ENCODE assay signal across 24 mouse cellular contexts in the genomic region with DNA sequence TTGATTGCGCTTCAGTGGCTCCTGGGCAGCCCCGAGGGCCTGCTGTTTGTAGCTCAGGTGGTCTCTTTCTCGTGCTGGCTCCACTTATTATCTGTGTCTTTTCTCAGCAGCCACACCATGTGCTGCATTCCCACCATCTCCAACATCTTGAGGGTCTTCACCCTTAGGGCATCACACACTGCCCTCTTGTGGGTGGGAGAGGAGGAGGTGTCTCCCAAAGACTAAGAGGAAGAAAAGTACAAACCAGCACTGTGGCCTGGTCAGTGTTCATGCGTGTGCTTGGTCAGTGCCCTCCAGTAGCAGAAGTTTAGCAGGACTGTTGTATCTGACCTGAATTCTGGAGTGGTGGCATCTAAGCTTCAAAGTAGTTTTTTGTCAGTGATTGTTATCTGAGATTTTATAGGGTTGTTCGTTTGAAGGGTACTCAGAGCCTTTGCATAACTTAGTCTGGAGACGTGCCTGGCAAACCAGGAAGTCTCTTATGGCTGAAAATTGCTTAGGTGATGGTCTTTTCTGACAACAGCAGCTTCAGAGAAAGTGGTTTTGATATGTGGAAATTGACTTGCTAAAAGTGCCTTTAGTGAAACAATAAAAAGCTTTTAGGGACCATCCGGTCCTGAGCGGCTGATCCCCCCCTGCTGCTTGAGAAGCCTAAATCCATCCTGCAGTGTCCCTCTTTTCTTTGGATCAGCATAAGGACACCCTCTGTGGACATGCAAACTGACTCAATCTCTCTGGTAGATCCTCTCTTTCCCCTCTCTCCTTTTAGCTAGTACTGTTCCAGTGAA. TPM values are rescaled to one million over a fixed set of nuclear protein-coding genes. Genes with fewer than 3 reads are reported as not detected.
DNase-seq lines count a peak whose midpoint lies in the region; ATAC-seq and TF ChIP-seq lines count a peak whose summit lies in the region.
"Had no signal": no experiment of that assay in that cellular context is flagged by ENCODE, and none has a peak within 500 bp of the region (broad histone marks: within the 10 kb centered on the region; RNA-seq: fewer than 3 reads in every experiment).

No protein-coding gene starts in this region.

- no peaks in the 10 kb centered on the region for H3K9me3 ChIP-seq in lung, postnatal 0 days (ENCODE audit: low read length)
- H3K9me3 ChIP-seq in ES-E14 (ENCODE audit: control insufficient read depth, insufficient read depth, low read depth, low read length) = no peaks in the 10 kb centered on the region
- no peaks in the 10 kb centered on the region for H3K9me3 ChIP-seq in forebrain, embryonic 12.5 days
- H3K9me3 ChIP-seq: embryonic facial prominence, embryonic 12.5 days; forebrain, embryonic 10.5 days; hindbrain, embryonic 13.5 days; limb, embryonic 10.5 days; liver, embryonic 15.5 days; midbrain, embryonic 12.5 days had no signal

- H3K27me3 ChIP-seq in heart, adult 2 months (ENCODE audit: control insufficient read depth, insufficient read depth, low read length) = no peaks in the 10 kb centered on the region
- no peaks in the 10 kb centered on the region for H3K27me3 ChIP-seq in lung, postnatal 0 days (replicated peaks; ENCODE audit: insufficient read depth, low read length)
- H3K27me3 ChIP-seq in forebrain, embryonic 12.5 days = no peaks in the 10 kb centered on the region
- H3K27me3 ChIP-seq: embryonic facial prominence, embryonic 12.5 days; hindbrain, embryonic 13.5 days; liver, embryonic 15.5 days; midbrain, embryonic 12.5 days had no signal

- no peak overlapping the region for H3K4me3 ChIP-seq in heart, adult 2 months
- no peak overlapping the region for H3K4me3 ChIP-seq in lung, postnatal 0 days (ENCODE audit: low read depth, low read length)
- no peak overlapping the region for H3K4me3 ChIP-seq in ES-E14 (ENCODE audit: insufficient read depth in 1 of 2, low read depth in 1 of 2, low read length in 2 of 2, poor library complexity in 1 of 2, severe bottlenecking in 1 of 2)
- H3K4me3 ChIP-seq in forebrain, embryonic 12.5 days (replicated peaks) = no peak overlapping the region
- H3K4me3 ChIP-seq: embryonic facial prominence, embryonic 12.5 days; forebrain, embryonic 10.5 days; hindbrain, embryonic 13.5 days; limb, embryonic 10.5 days; liver, embryonic 15.5 days; midbrain, embryonic 12.5 days had no signal

- WGBS in heart, adult 2 months = 63% methylated on average over 8 of the region's 8 CpGs
- WGBS in lung, postnatal 0 days = 66% methylated on average over 8 of the region's 8 CpGs
- 56% methylated on average over 8 of the region's 8 CpGs for WGBS in forebrain, embryonic 12.5 days

- DNase-seq in heart, adult 2 months = no peak
- no peak for DNase-seq in heart, postnatal 36 days
- DNase-seq in lung, postnatal 0 days (ENCODE audit: low spot score) = no peak
- no peak for DNase-seq in lung, postnatal 10 days
- no peak for DNase-seq in ES-E14 (ENCODE audit: low read depth, low spot score)
- peak; percentile 44 for DNase-seq in retina, embryonic 14.5 days (ENCODE audit: low spot score)
- no peak for DNase-seq in adrenal gland, adult 8-10 months
- DNase-seq: cerebellum, postnatal 25 days; gastrocnemius, postnatal 36 days; kidney, adult 18-20 months; kidney, postnatal 4 days; layer of hippocampus, postnatal 36 days; right cerebral cortex, postnatal 14 days had no signal

- H3K79me2 ChIP-seq in heart, adult 2 months (replicated peaks; ENCODE audit: control insufficient read depth, insufficient read depth, low read length) = no peaks in the 10 kb centered on the region

- no peak for TF ChIP-seq EP300 in heart, adult 2 months (IDR thresholded peaks at IDR 0.05; ENCODE audit: insufficient read depth, low read depth, low read length)
- TF ChIP-seq EP300 in lung, postnatal 0 days (IDR thresholded peaks at IDR 0.05) = no peak

- intact Hi-C loops in heart, adult 2 months (cut with DNase I) = no loop called here
- intact Hi-C loops in heart, postnatal 36 days (cut with DNase I) = loop anchor here (10.0 kb wide), 3 partner anchors 252 to 632 kb away; partner anchors contain the start of genes Zfp551, Zfp606 and Zscan18

- H3K27ac ChIP-seq in heart, adult 2 months = no peak overlapping the region
- H3K27ac ChIP-seq in lung, postnatal 0 days (ENCODE audit: low read length) = no peak overlapping the region
- peak overlapping the region; percentile 29; the same call in 1 of the 2 replicates for H3K27ac ChIP-seq in ES-E14 (ENCODE audit: insufficient read depth, low read depth, low read length, poor library complexity, severe bottlenecking)
- H3K27ac ChIP-seq in forebrain, embryonic 12.5 days = no peak overlapping the region
- H3K27ac ChIP-seq: embryonic facial prominence, embryonic 12.5 days; forebrain, embryonic 10.5 days; hindbrain, embryonic 13.5 days; limb, embryonic 10.5 days; liver, embryonic 15.5 days; macrophage; midbrain, embryonic 12.5 days had no signal

- no peaks in the 10 kb centered on the region for H3K4me1 ChIP-seq in heart, adult 2 months (ENCODE audit: control insufficient read depth, insufficient read depth, low read length)
- H3K4me1 ChIP-seq in lung, postnatal 0 days (ENCODE audit: insufficient read depth, low read depth, low read length) = no peaks in the 10 kb centered on the region
- H3K4me1 ChIP-seq in ES-E14 (ENCODE audit: control insufficient read depth in 2 of 2, insufficient read depth in 2 of 2, low read length in 2 of 2, poor library complexity in 1 of 2) = peaks cover 5 to 6% of the 10 kb centered on the region in 2 experiments; a peak in 3 of 4 replicates
- H3K4me1 ChIP-seq in forebrain, embryonic 12.5 days = peaks cover 6% of the 10 kb centered on the region; the same call in 1 of the 2 replicates

- H3K36me3 ChIP-seq in heart, adult 2 months (ENCODE audit: control insufficient read depth, insufficient read depth, low read length) = no peaks in the 10 kb centered on the region
- H3K36me3 ChIP-seq in lung, postnatal 0 days (ENCODE audit: insufficient read depth, low read length) = no peaks in the 10 kb centered on the region
- no peaks in the 10 kb centered on the region for H3K36me3 ChIP-seq in ES-E14 (ENCODE audit: control insufficient read depth, insufficient read depth, low read length, poor library complexity, severe bottlenecking)
- no peaks in the 10 kb centered on the region for H3K36me3 ChIP-seq in forebrain, embryonic 12.5 days (replicated peaks)
- H3K36me3 ChIP-seq: embryonic facial prominence, embryonic 12.5 days; forebrain, embryonic 10.5 days; hindbrain, embryonic 13.5 days; limb, embryonic 10.5 days; liver, embryonic 15.5 days; midbrain, embryonic 12.5 days had no signal

- in situ Hi-C loops in ES-E14 (cut with MboI; ENCODE audit: low sequenced_read_pairs in 2 of 2, unreplicated experiment in 2 of 2) = no loop called here

- no peak overlapping the region for H3K4me2 ChIP-seq in lung, postnatal 0 days (replicated peaks; ENCODE audit: low read depth, low read length)
- no peak overlapping the region for H3K4me2 ChIP-seq in forebrain, embryonic 12.5 days
- H3K4me2 ChIP-seq: embryonic facial prominence, embryonic 12.5 days; hindbrain, embryonic 13.5 days; liver, embryonic 15.5 days; midbrain, embryonic 12.5 days had no signal

- peak; percentile 21; the same call in 1 of the 2 replicates for TF ChIP-seq CTCF in heart, adult 2 months (IDR thresholded peaks at IDR 0.05)
- TF ChIP-seq CTCF in lung, postnatal 0 days (IDR thresholded peaks at IDR 0.05) = peak; percentile 41

- no peak for ATAC-seq in lung, postnatal 0 days
- no peak for ATAC-seq in forebrain, embryonic 12.5 days (ENCODE audit: low FRiP score)
- ATAC-seq: CD4-positive, CD25-positive, alpha-beta regulatory T cell, adult 4 months had no signal

- H3K9ac ChIP-seq in heart, adult 2 months (ENCODE audit: low read depth, low read length) = no peak overlapping the region
- H3K9ac ChIP-seq in lung, postnatal 0 days (replicated peaks; ENCODE audit: low read depth) = no peak overlapping the region
- H3K9ac ChIP-seq in ES-E14 (ENCODE audit: insufficient read depth, low read depth, low read length, poor library complexity, severe bottlenecking) = no peak overlapping the region
- no peak overlapping the region for H3K9ac ChIP-seq in forebrain, embryonic 12.5 days
- H3K9ac ChIP-seq: embryonic facial prominence, embryonic 12.5 days; hindbrain, embryonic 13.5 days; liver, embryonic 15.5 days; midbrain, embryonic 12.5 days had no signal

- TF ChIP-seq POLR2A in heart, adult 2 months (IDR thresholded peaks at IDR 0.05; ENCODE audit: insufficient read depth, low read depth, low read length) = no peak

RNA-seq across cellular contexts. Expression of gene Mzf1, which starts 2.5 kb away (rescaled TPM):
- under 1 TPM; 0.45 to 0.50 TPM for total RNA-seq in heart, adult 2 months (2021)
- polyA plus RNA-seq in heart, adult 2 months (2012; rRNA removed) = 0.47 and 0.59 TPM in 2 replicates
- total RNA-seq in heart, postnatal 36 days (2021) = under 1 TPM; 0.47 to 0.60 TPM
- 2.0 and 2.1 TPM in 2 replicates for polyA plus RNA-seq in lung, postnatal 0 days (2015; fragmentation: Nextera tagmentation; extraction: Ambion mirVana)
- total RNA-seq in ES-E14 (2012; rRNA removed) = 3.2 and 3.8 TPM in 2 replicates
- total RNA-seq in adrenal gland, adult 8-10 months (2022) = 1 to 10 TPM; 3.2 to 7.5 (median 5.9) TPM
- 5.3 and 5.4 TPM in 2 replicates for polyA plus RNA-seq in forebrain, embryonic 12.5 days (2016; fragmentation: Nextera tagmentation; extraction: Ambion mirVana)

RNA-seq across cellular contexts. Expression of gene Ube2m, which starts 19.0 kb away (rescaled TPM):
- 100 to 1,000 TPM; 169 to 201 TPM for total RNA-seq in heart, adult 2 months (2021)
- polyA plus RNA-seq in heart, adult 2 months (2012; rRNA removed) = 242 and 328 TPM in 2 replicates
- total RNA-seq in heart, postnatal 36 days (2021) = 100 to 1,000 TPM; 198 to 199 TPM
- 67.8 and 78.1 TPM in 2 replicates for polyA plus RNA-seq in lung, postnatal 0 days (2015; fragmentation: Nextera tagmentation; extraction: Ambion mirVana)
- 73.8 and 92.8 TPM in 2 replicates for total RNA-seq in ES-E14 (2012; rRNA removed)
- total RNA-seq in adrenal gland, adult 8-10 months (2022) = 100 to 1,000 TPM; 168 to 169 (median 168) TPM
- 107 and 154 TPM in 2 replicates for polyA plus RNA-seq in forebrain, embryonic 12.5 days (2016; fragmentation: Nextera tagmentation; extraction: Ambion mirVana)

RNA-seq across cellular contexts. Expression of gene Chmp2a, which starts 22.5 kb away (rescaled TPM):
- total RNA-seq in heart, adult 2 months (2021) = 100 to 1,000 TPM; 137 to 139 TPM
- 66.1 and 99.2 TPM in 2 replicates for polyA plus RNA-seq in heart, adult 2 months (2012; rRNA removed)
- 100 to 1,000 TPM; 124 to 136 TPM for total RNA-seq in heart, postnatal 36 days (2021)
- polyA plus RNA-seq in lung, postnatal 0 days (2015; fragmentation: Nextera tagmentation; extraction: Ambion mirVana) = 254 and 264 TPM in 2 replicates
- total RNA-seq in ES-E14 (2012; rRNA removed) = 103 and 143 TPM in 2 replicates
- 100 to 1,000 TPM; 235 to 249 (median 240) TPM for total RNA-seq in adrenal gland, adult 8-10 months (2022)
- polyA plus RNA-seq in forebrain, embryonic 12.5 days (2016; fragmentation: Nextera tagmentation; extraction: Ambion mirVana) = 127 and 132 TPM in 2 replicates

RNA-seq across cellular contexts. Expression of gene Vmn1r85, which starts 37.9 kb away (rescaled TPM):
- total RNA-seq in heart, adult 2 months (2021) = not detected
- not detected in 2 replicates for polyA plus RNA-seq in heart, adult 2 months (2012; rRNA removed)
- total RNA-seq in heart, postnatal 36 days (2021) = not detected
- polyA plus RNA-seq in lung, postnatal 0 days (2015; fragmentation: Nextera tagmentation; extraction: Ambion mirVana) = not detected in 2 replicates
- total RNA-seq in ES-E14 (2012; rRNA removed) = not detected in 2 replicates
- not detected for total RNA-seq in adrenal gland, adult 8-10 months (2022)
- not detected in 2 replicates for polyA plus RNA-seq in forebrain, embryonic 12.5 days (2016; fragmentation: Nextera tagmentation; extraction: Ambion mirVana)
- total RNA-seq: adrenal gland, adult 18-20 months; gastrocnemius, postnatal 36 days; layer of hippocampus, postnatal 36 days had no signal
- polyA plus RNA-seq: CD4-positive, CD25-positive, alpha-beta regulatory T cell, adult 4 months; embryonic facial prominence, embryonic 12.5 days; forebrain, embryonic 10.5 days; heart, embryonic 14.5 days; limb, embryonic 10.5 days; liver, embryonic 15.5 days; macrophage; midbrain, embryonic 12.5 days had no signal

RNA-seq across cellular contexts. Expression of gene Zbtb45, which starts 47.3 kb away (rescaled TPM):
- 1 to 10 TPM; 6.8 to 9.3 TPM for total RNA-seq in heart, adult 2 months (2021)
- 8.6 and 14.1 TPM in 2 replicates for polyA plus RNA-seq in heart, adult 2 months (2012; rRNA removed)
- total RNA-seq in heart, postnatal 36 days (2021) = 1 to 10 TPM; 7.9 to 8.8 TPM
- polyA plus RNA-seq in lung, postnatal 0 days (2015; fragmentation: Nextera tagmentation; extraction: Ambion mirVana) = 11.9 and 12.2 TPM in 2 replicates
- 23.7 and 26.7 TPM in 2 replicates for total RNA-seq in ES-E14 (2012; rRNA removed)
- 10 to 100 TPM; 15.2 to 19.9 (median 17.5) TPM for total RNA-seq in adrenal gland, adult 8-10 months (2022)
- 34.9 and 35.9 TPM in 2 replicates for polyA plus RNA-seq in forebrain, embryonic 12.5 days (2016; fragmentation: Nextera tagmentation; extraction: Ambion mirVana)
